Mouse (Mus musculus): Measurements from ENCODE around the gene Mprip.
A peak's percentile ranks its signal among the peaks of the same experiment; 100 is the strongest.
"Not testable (repeated sequence)": the region's sequence is repeated elsewhere in the genome, so short reads cannot be mapped to it uniquely, and the experiment has no call there.

Gene Mprip

GRCm38 (mm10) chr11:59661005-59661404, at the start of gene Mprip:
Mprip (plus strand) TSS chr11:59661305.
- no peak for DNase-seq (ENCODE audit: extremely low spot score)

- no peak for DNase-seq (ENCODE audit: extremely low spot score)
Observed at GRCm38 (mm10) chr11:59611646-59612045, 49.5 kb upstream of the Mprip start.

GRCm38 (mm10) chr11:59614120-59614519, 47.0 kb upstream of the Mprip start:
- peak; percentile 4 for DNase-seq (ENCODE audit: extremely low spot score)

GRCm38 (mm10) chr11:59616986-59617385, 44.1 kb upstream of the Mprip start:
- not testable (repeated sequence) for DNase-seq (ENCODE audit: extremely low spot score)

- DNase-seq (ENCODE audit: extremely low spot score) = no peak
Observed at GRCm38 (mm10) chr11:59622214-59622613, 38.9 kb upstream of the Mprip start.

- peak; percentile 38 for DNase-seq (ENCODE audit: extremely low spot score)
Observed at GRCm38 (mm10) chr11:59624017-59624630, 37.0 kb upstream of the Mprip start.

- DNase-seq (ENCODE audit: extremely low spot score) = no peak
Observed at GRCm38 (mm10) chr11:59626192-59626591, 34.9 kb upstream of the Mprip start.

- DNase-seq (ENCODE audit: extremely low spot score) = no peak
Observed at GRCm38 (mm10) chr11:59628177-59628576, 32.9 kb upstream of the Mprip start.

GRCm38 (mm10) chr11:59629871-59630270, 31.2 kb upstream of the Mprip start:
- no peak for DNase-seq (ENCODE audit: extremely low spot score)

GRCm38 (mm10) chr11:59631980-59632379, 29.1 kb upstream of the Mprip start:
- no peak for DNase-seq (ENCODE audit: extremely low spot score)

- DNase-seq (ENCODE audit: extremely low spot score) = peak; percentile 52
Observed at GRCm38 (mm10) chr11:59633037-59633436, 28.1 kb upstream of the Mprip start.

GRCm38 (mm10) chr11:59634001-59634660, 27.0 kb upstream of the Mprip start:
- DNase-seq (ENCODE audit: extremely low spot score) = peak; percentile 11

GRCm38 (mm10) chr11:59635251-59635795, 25.8 kb upstream of the Mprip start:
- DNase-seq (ENCODE audit: extremely low spot score) = no peak

GRCm38 (mm10) chr11:59635821-59636694, 25.0 kb upstream of the Mprip start:
- DNase-seq (ENCODE audit: extremely low spot score) = no peak

GRCm38 (mm10) chr11:59636695-59637414, 24.2 kb upstream of the Mprip start:
- DNase-seq (ENCODE audit: extremely low spot score) = no peak

GRCm38 (mm10) chr11:59639957-59640643, 21.0 kb upstream of the Mprip start:
- no peak for DNase-seq (ENCODE audit: extremely low spot score)

GRCm38 (mm10) chr11:59641227-59641626, 19.9 kb upstream of the Mprip start:
- DNase-seq (ENCODE audit: extremely low spot score) = no peak

- no peak for DNase-seq (ENCODE audit: extremely low spot score)
Observed at GRCm38 (mm10) chr11:59642420-59642819, 18.7 kb upstream of the Mprip start.

GRCm38 (mm10) chr11:59645036-59645435, 16.1 kb upstream of the Mprip start:
- no peak for DNase-seq (ENCODE audit: extremely low spot score)

- no peak for DNase-seq (ENCODE audit: extremely low spot score)
Observed at GRCm38 (mm10) chr11:59649058-59649457, 12.0 kb upstream of the Mprip start.

GRCm38 (mm10) chr11:59653003-59653402, 8.1 kb upstream of the Mprip start:
- no peak for DNase-seq (ENCODE audit: extremely low spot score)

Measured in embryo, embryonic 9.5 days (tissue).